Mouse (Mus musculus): ENCODE results near the gene Abca2. TPM values are rescaled to one million over a fixed set of nuclear protein-coding genes. Genes with fewer than 3 reads are reported as not detected.

The Abca2 gene
- total RNA-seq, 4 experiments from 2014 or later: 176 to 185 (median 183) TPM

- DNase-seq (ENCODE audit: low spot score in 2 of 2): no peak
Observed at GRCm38 (mm10) chr2:25492988-25493387, 64.5 kb downstream of the Abca2 start.

GRCm38 (mm10) chr2:25493476-25493961 lies 65.0 kb downstream of the Abca2 start, which contains the start of gene Lcn12:
Lcn12 (minus strand) TSS chr2:25493911.
- no peak for DNase-seq (ENCODE audit: low spot score in 2 of 2)

- DNase-seq (ENCODE audit: low spot score in 2 of 2): no peak
Observed at GRCm38 (mm10) chr2:25496462-25496861, 68.0 kb downstream of the Abca2 start.

Small RNA genes lying within 50 kb of the gene (microRNA-seq; reads per million reads assigned to microRNA genes)
- gene Mir3087: 10.3 to 10.4 reads per million in 2 experiments

Other genes with a start within 250 kb of the Abca2 start
- gene Nrarp, start 247.9 kb upstream of the Abca2 start, total RNA-seq (2022): 10 to 100 TPM; 20.5 to 27.9 (median 23.4) TPM
- gene Tor4a, start 231.8 kb upstream of the Abca2 start, total RNA-seq (2022): 1 to 10 TPM; 2.2 to 3.4 (median 2.5) TPM
- gene Nelfb, start 217.2 kb upstream of the Abca2 start, total RNA-seq (2022): 10 to 100 TPM; 58.4 to 64.2 (median 59.4) TPM
- gene Stpg3, start 214.1 kb upstream of the Abca2 start, total RNA-seq (2022): under 1 TPM in 3 of 4 experiments, not detected in 1; 0.23 to 0.82 (median 0.30) TPM
- 1 to 10 TPM in 1 of 4 experiments, not detected in 3; 1.4 TPM for gene Fam166a, start 210.0 kb upstream of the Abca2 start, total RNA-seq (2022)
- 100 to 1,000 TPM; 332 to 365 (median 345) TPM for gene Tubb4b, start 204.0 kb upstream of the Abca2 start, total RNA-seq (2022)
- not detected for gene Slc34a3, start 194.3 kb upstream of the Abca2 start, total RNA-seq (2022)
- gene Rnf224, start 191.9 kb upstream of the Abca2 start, total RNA-seq (2022): not detected
- gene Rnf208, start 186.4 kb upstream of the Abca2 start, total RNA-seq (2022): 100 to 1,000 TPM; 263 to 288 (median 266) TPM
- gene Cysrt1, start 186.3 kb upstream of the Abca2 start, total RNA-seq (2022): not detected
- gene AL732309.1, start 181.8 kb upstream of the Abca2 start, total RNA-seq (2022): 1 to 10 TPM in 3 of 4 experiments, under 1 TPM in 1; 0.67 to 4.2 (median 3.4) TPM
- 10 to 100 TPM; 31.7 to 38.3 (median 36.3) TPM for gene Tmem203, start 173.3 kb upstream of the Abca2 start, total RNA-seq (2022)
- 10 to 100 TPM; 26.5 to 30.6 (median 28.6) TPM for gene Tprn, start 166.1 kb upstream of the Abca2 start, total RNA-seq (2022)
- 10 to 100 TPM; 57.5 to 67.8 (median 62.1) TPM for gene Ssna1, start 156.3 kb upstream of the Abca2 start, total RNA-seq (2022)
- gene Anapc2, start 156.2 kb upstream of the Abca2 start, total RNA-seq (2022): 100 to 1,000 TPM in 2 of 4 experiments, 10 to 100 TPM in 2; 88.6 to 111 (median 96.9) TPM
- not detected for gene Tmem210, start 140.6 kb upstream of the Abca2 start, total RNA-seq (2022)
- gene Lrrc26, start 138.8 kb upstream of the Abca2 start, total RNA-seq (2022): not detected
- gene Grin1, start 109.5 kb upstream of the Abca2 start, total RNA-seq (2022): 100 to 1,000 TPM; 390 to 399 (median 395) TPM
- 10 to 100 TPM; 57.3 to 64.7 (median 61.0) TPM for gene Man1b1, start 96.4 kb upstream of the Abca2 start, total RNA-seq (2022)
- gene Dpp7, start 72.3 kb upstream of the Abca2 start, total RNA-seq (2022): 10 to 100 TPM; 35.1 to 50.7 (median 37.9) TPM
- 10 to 100 TPM; 20.9 to 31.0 (median 25.8) TPM for gene Uap1l1, start 63.0 kb upstream of the Abca2 start, total RNA-seq (2022)
- gene Sapcd2, start 56.4 kb upstream of the Abca2 start, total RNA-seq (2022): 1 to 10 TPM; 1.7 to 3.8 (median 2.3) TPM
- gene Entpd2, start 32.8 kb upstream of the Abca2 start, total RNA-seq (2022): 10 to 100 TPM; 13.1 to 17.5 (median 16.2) TPM
- gene Npdc1, start 29.4 kb upstream of the Abca2 start, total RNA-seq (2022): 100 to 1,000 TPM; 307 to 332 (median 316) TPM
- gene Fut7, start 5.4 kb upstream of the Abca2 start, total RNA-seq (2022): under 1 TPM in 2 of 4 experiments, not detected in 2; 0.40 to 0.84 TPM
- 1 to 10 TPM in 2 of 4 experiments, not detected in 2; 1.2 to 1.6 TPM for gene Clic3, start 28.1 kb downstream of the Abca2 start, total RNA-seq (2022)
- 10 to 100 TPM; 67.2 to 88.0 (median 78.1) TPM for gene Paxx, start 32.4 kb downstream of the Abca2 start, total RNA-seq (2022)
- 1,000 to 10,000 TPM; 1,862 to 2,386 (median 2,226) TPM for gene Ptgds, start 41.3 kb downstream of the Abca2 start, total RNA-seq (2022)
- not detected for gene Lcn12, start 65.2 kb downstream of the Abca2 start, total RNA-seq (2022)
- 100 to 1,000 TPM; 105 to 121 (median 113) TPM for gene Fbxw5, start 72.0 kb downstream of the Abca2 start, total RNA-seq (2022)
- gene C8g, start 73.0 kb downstream of the Abca2 start, total RNA-seq (2022): 1 to 10 TPM in 3 of 4 experiments, under 1 TPM in 1; 0.86 to 1.9 (median 1.6) TPM
- 10 to 100 TPM; 10.3 to 11.9 (median 10.4) TPM for gene Traf2, start 118.2 kb downstream of the Abca2 start, total RNA-seq (2022)
- gene Edf1, start 129.1 kb downstream of the Abca2 start, total RNA-seq (2022): 100 to 1,000 TPM; 123 to 209 (median 170) TPM
- gene Mamdc4, start 146.1 kb downstream of the Abca2 start, total RNA-seq (2022): 1 to 10 TPM in 3 of 4 experiments, under 1 TPM in 1; 0.46 to 3.1 (median 1.7) TPM
- 10 to 100 TPM; 57.8 to 72.0 (median 64.7) TPM for gene Phpt1, start 146.5 kb downstream of the Abca2 start, total RNA-seq (2022)
- 10 to 100 TPM; 86.8 to 96.3 (median 92.7) TPM for gene Ajm1, start 153.1 kb downstream of the Abca2 start, total RNA-seq (2022)
- gene Rabl6, start 179.8 kb downstream of the Abca2 start, total RNA-seq (2022): 100 to 1,000 TPM; 135 to 160 (median 145) TPM
- gene Ccdc183, start 189.0 kb downstream of the Abca2 start, total RNA-seq (2022): not detected
- gene Tmem141, start 193.3 kb downstream of the Abca2 start, total RNA-seq (2022): 10 to 100 TPM; 21.0 to 30.4 (median 22.8) TPM
- 1 to 10 TPM in 2 of 4 experiments, under 1 TPM in 2; 0.46 to 1.2 (median 0.80) TPM for gene Fcna, start 199.3 kb downstream of the Abca2 start, total RNA-seq (2022)
- not detected for gene Lcn8, start 224.4 kb downstream of the Abca2 start, total RNA-seq (2022)
- gene Lcn5, start 229.2 kb downstream of the Abca2 start, total RNA-seq (2022): not detected
- gene Lcn6, start 248.1 kb downstream of the Abca2 start, total RNA-seq (2022): not detected

All from left cerebral cortex, adult 8-10 months (tissue).